Mouse (Mus musculus) ES-Bruce4 (cell line): ENCODE data around the gene Ccr3.

Source experiments
- CTCF ChIP-seq: IDR thresholded peaks from one replicate; pipeline ENCODE4 v1.8.1; 2011; ENCODE audit warnings: low read depth, low read length
- EP300 ChIP-seq: IDR thresholded peaks from 2 replicates; pipeline ENCODE4 v1.6.1; 2011; ENCODE audit warnings: low read depth, low read length; ENCODE audit not compliant: insufficient read depth
- POLR2A ChIP-seq: IDR thresholded peaks from one replicate; pipeline ENCODE4 v1.8.1; 2011; ENCODE audit warnings: low read length; ENCODE audit not compliant: insufficient read depth

GRCm38 (mm10) chr9:123991312-123991906 lies 30.4 kb upstream of the Ccr3 start:
- TF ChIP-seq CTCF: no peak
- no peak for TF ChIP-seq POLR2A
- no peak for TF ChIP-seq EP300
